Comparison of ENCODE assay signal across 8 mouse cellular contexts in the genomic region with DNA sequence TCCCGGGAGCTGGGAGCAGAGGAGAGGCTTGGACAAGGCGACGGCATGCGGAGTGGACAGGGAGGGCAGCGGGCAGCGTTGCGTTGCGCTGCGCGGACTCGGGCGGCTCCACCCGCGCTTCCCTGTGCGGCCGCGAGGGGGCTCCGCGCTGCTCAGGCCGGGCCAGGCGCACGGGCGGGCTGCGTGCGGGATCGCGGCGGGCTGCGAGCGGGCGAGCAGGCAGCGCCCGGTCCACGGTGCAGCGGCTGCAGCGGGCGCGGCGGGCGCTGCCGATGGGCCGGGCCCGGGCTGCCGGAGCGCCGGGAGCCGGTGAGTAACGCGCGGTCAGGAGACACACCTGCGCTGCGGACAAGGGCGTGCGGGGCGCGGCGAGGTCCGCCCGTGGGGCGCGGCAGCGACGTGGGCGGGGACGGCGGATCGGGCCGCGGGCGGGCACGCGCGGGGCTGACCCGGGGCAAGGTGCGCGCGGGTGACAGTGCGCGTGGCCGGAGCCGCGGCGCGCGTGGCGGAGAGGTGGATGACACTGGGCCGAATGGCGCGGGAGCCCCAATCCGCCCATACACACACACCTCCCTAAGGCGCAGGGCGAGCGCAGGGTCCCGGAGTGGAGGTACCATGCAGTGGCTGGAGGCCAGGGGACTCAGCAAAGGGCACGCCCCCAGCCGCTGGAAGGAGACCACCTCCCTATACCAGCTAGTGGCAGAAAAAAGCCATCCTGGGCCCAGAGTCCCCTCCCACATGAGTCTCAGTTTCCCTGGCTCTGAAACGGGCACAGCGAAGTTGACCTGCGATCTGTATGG. TPM values are rescaled to one million over a fixed set of nuclear protein-coding genes. Genes with fewer than 3 reads are reported as not detected.
DNase-seq lines count a peak whose midpoint lies in the region; ATAC-seq and TF ChIP-seq lines count a peak whose summit lies in the region.

A gene (plus strand): TSS at position 177 of the 800 bp plus-strand sequence.

- no peak for TF ChIP-seq POLR2A in lung, adult 2 months (IDR thresholded peaks at IDR 0.05; ENCODE audit: borderline replicate concordance, extremely low read depth, low read depth, low read length)
- TF ChIP-seq POLR2A in olfactory bulb, adult 2 months (IDR thresholded peaks at IDR 0.05; ENCODE audit: insufficient read depth, low read depth, low read length): 0 out of 2 replicates have a peak, but pooled peaks have one; percentile 34
- no peak for TF ChIP-seq POLR2A in thymus, adult 2 months (IDR thresholded peaks at IDR 0.05; ENCODE audit: control insufficient read depth, extremely low read depth, insufficient read depth, low read length, poor library complexity)

- peaks cover 16% of the 10 kb centered on the region for H3K27me3 ChIP-seq in forebrain, embryonic 16.5 days (replicated peaks; ENCODE audit: control insufficient read depth, insufficient read depth, low read length)
- H3K27me3 ChIP-seq in thymus, adult 2 months (ENCODE audit: control insufficient read depth, insufficient read depth, low read length): peaks cover 4% of the 10 kb centered on the region; the same call in 1 of the 2 replicates

- peak within 1 kb of the TSS; percentile 96 for H3K4me2 ChIP-seq in forebrain, embryonic 16.5 days (ENCODE audit: low read length)

- TF ChIP-seq CTCF in layer of hippocampus, adult 2 months (conservative IDR thresholded peaks at IDR 0.05): peak; percentile 77
- TF ChIP-seq CTCF in lung, adult 2 months (IDR thresholded peaks at IDR 0.05; ENCODE audit: insufficient read depth, low read length): peak; percentile 0; the same call in 1 of the 2 replicates
- peak; percentile 85 for TF ChIP-seq CTCF in olfactory bulb, adult 2 months (IDR thresholded peaks at IDR 0.05; ENCODE audit: insufficient read depth, low read depth, low read length)
- TF ChIP-seq CTCF in thymus, adult 2 months (IDR thresholded peaks at IDR 0.05; ENCODE audit: borderline replicate concordance, control insufficient read depth, extremely low read depth, insufficient read depth, low read length, poor library complexity): peak; percentile 85

- H3K4me3 ChIP-seq in forebrain, embryonic 16.5 days (replicated peaks; ENCODE audit: low read length): peak within 1 kb of the TSS; percentile 74
- H3K4me3 ChIP-seq in layer of hippocampus, adult 2 months: peak within 1 kb of the TSS; percentile 50
- peak within 1 kb of the TSS; percentile 20 for H3K4me3 ChIP-seq in lung, adult 2 months (replicated peaks; ENCODE audit: extremely low read depth, low read depth, low read length)
- H3K4me3 ChIP-seq in olfactory bulb, adult 2 months (ENCODE audit: insufficient read depth, low read depth, low read length): peak within 1 kb of the TSS; percentile 66
- H3K4me3 ChIP-seq in thymus, adult 2 months (ENCODE audit: control insufficient read depth, insufficient read depth, low read length): no peak within 1 kb of the TSS

- H3K4me1 ChIP-seq in forebrain, embryonic 16.5 days (replicated peaks; ENCODE audit: control insufficient read depth, insufficient read depth, low read length): peaks cover 5% of the 10 kb centered on the region
- H3K4me1 ChIP-seq in lung, adult 2 months (ENCODE audit: control insufficient read depth, insufficient read depth, low read length): no peaks in the 10 kb centered on the region
- peaks cover 10% of the 10 kb centered on the region for H3K4me1 ChIP-seq in olfactory bulb, adult 2 months (ENCODE audit: control insufficient read depth, insufficient read depth, low read length)
- H3K4me1 ChIP-seq in thymus, adult 2 months (replicated peaks; ENCODE audit: control insufficient read depth, insufficient read depth, low read length): peaks cover 5% of the 10 kb centered on the region

- H3K9ac ChIP-seq in forebrain, embryonic 16.5 days (replicated peaks; ENCODE audit: low read depth, low read length): peak within 1 kb of the TSS; percentile 84

- H3K27ac ChIP-seq in forebrain, embryonic 16.5 days (ENCODE audit: low read length): no peak within 1 kb of the TSS
- no peak within 1 kb of the TSS for H3K27ac ChIP-seq in layer of hippocampus, adult 2 months
- H3K27ac ChIP-seq in olfactory bulb, adult 2 months (ENCODE audit: insufficient read depth, low read depth, low read length): no peak within 1 kb of the TSS
- H3K27ac ChIP-seq in thymus, adult 2 months (ENCODE audit: control insufficient read depth, insufficient read depth, low read length): no peak within 1 kb of the TSS

- peaks cover 4% of the 10 kb centered on the region; the same call in 1 of the 2 replicates for H3K9me3 ChIP-seq in forebrain, embryonic 16.5 days (ENCODE audit: control insufficient read depth, low read length)

- DNase-seq in ES-CJ7 (ENCODE audit: low read depth, low spot score): peak; percentile 31
- peak; percentile 87 for DNase-seq in cerebellum, adult 8-10 months
- DNase-seq in heart, postnatal 4 days: peak; percentile 80
- peak; percentile 34 to 77 for DNase-seq in layer of hippocampus, adult 2 months (ENCODE audit: low spot score in 2 of 2)
- peak; percentile 61 for DNase-seq in lung, adult 2 months
- peak; percentile 63 for DNase-seq in thymus, adult 2 months

- ATAC-seq in forebrain, embryonic 16.5 days: peak; percentile 95

- no peaks in the 10 kb centered on the region for H3K36me3 ChIP-seq in forebrain, embryonic 16.5 days (ENCODE audit: control insufficient read depth, insufficient read depth)
- H3K36me3 ChIP-seq in thymus, adult 2 months (ENCODE audit: control insufficient read depth, insufficient read depth, low read length): no peaks in the 10 kb centered on the region

- 2% methylated on average over 86 of the region's 99 CpGs for WGBS in forebrain, embryonic 16.5 days
- WGBS in lung, adult 2 months: 3% methylated on average over 90 of the region's 99 CpGs
- WGBS in olfactory bulb, adult 2 months: 4% methylated on average over 99 of the region's 99 CpGs
- 6% methylated on average over 98 of the region's 99 CpGs for WGBS in thymus, adult 2 months

RNA-seq across cellular contexts. Expression of the gene that starts here (rescaled TPM):
- 11.4 and 17.1 TPM in 2 replicates for polyA plus RNA-seq in forebrain, embryonic 16.5 days (2015; fragmentation: Nextera tagmentation; extraction: Ambion mirVana)
- total RNA-seq in heart, postnatal 4 days (2021): not detected
- total RNA-seq in layer of hippocampus, adult 2 months (2021): 1 to 10 TPM; 1.5 to 1.9 TPM
- polyA plus RNA-seq in lung, adult 2 months (2012; rRNA removed): 0.26 and 0.91 TPM in 2 replicates
- not detected in 2 replicates for polyA plus RNA-seq in olfactory bulb, adult 2 months (2012; ENCODE audit: insufficient read depth, insufficient read length, low replicate concordance, missing spikeins)
- 0.11 and 0.13 TPM in 2 replicates for polyA plus RNA-seq in thymus, adult 2 months (2012; rRNA removed)

Comparison
In these comparisons a context has a peak if more than half of its experiments do, and no peak if none do; other contexts are left out.
1. Peak in DNase-seq in heart, postnatal 4 days; RNA of the gene not detected or under 1 TPM.
2. Peak in DNase-seq and H3K4me3 ChIP-seq in lung, adult 2 months; RNA of the gene not detected or under 1 TPM.
3. Peak in DNase-seq in thymus, adult 2 months; RNA of the gene not detected or under 1 TPM.
4. DNase-seq: peak in every context shown above with its lines; median percentile 87 in cerebellum, adult 8-10 months; 80 in heart, postnatal 4 days; 63 in thymus, adult 2 months; 61 in lung, adult 2 months; 56 in layer of hippocampus, adult 2 months; 31 in ES-CJ7.
5. CTCF ChIP-seq: peak in every context shown above with its lines; median percentile 85 in olfactory bulb, adult 2 months; 85 in thymus, adult 2 months; 77 in layer of hippocampus, adult 2 months; 0 in lung, adult 2 months.